Mouse (Mus musculus) CH12.LX (cell line): ENCODE measurements at regions not wholly inside any gene's neighbourhood (a gene's known extent, or its start where the extent isn't known, plus 50 kb on each side); places are given as distances from the start of the nearest gene placed in this dataset.
"Not testable (repeated sequence)": the region's sequence is repeated elsewhere in the genome, so short reads cannot be mapped to it uniquely, and the experiment has no call there.

Source experiments
- DNase-seq: peaks from one replicate; pipeline ENCODE4 v3.0.0-alpha.2; 2013; ENCODE audit errors: extremely low read depth
- H3K27ac ChIP-seq: 2 replicates; pipeline ENCODE4 v1.5.1; 2012; ENCODE audit warnings: low read depth, mild to moderate bottlenecking, control low read depth, moderate library complexity; ENCODE audit not compliant: insufficient read depth
- H3K27me3 ChIP-seq: replicated peaks from 2 replicates; pipeline ENCODE3; 2012; ENCODE audit warnings: inconsistent platforms
- H3K36me3 ChIP-seq, 2 experiments: replicated peaks in 1 of 2; 2 replicates each; pipeline versions ENCODE3 to v1.6.1; 2012; ENCODE audit warnings: inconsistent platforms in 1 of 2, low read length in 1 of 2, mild to moderate bottlenecking in 1 of 2, mixed read lengths in 1 of 2, moderate library complexity in 1 of 2; ENCODE audit not compliant: control insufficient read depth in 1 of 2, insufficient read depth in 1 of 2
- H3K4me1 ChIP-seq, 2 experiments: 2 replicates each; pipeline ENCODE4 v1.6.1; 2012; ENCODE audit warnings: inconsistent platforms in 1 of 2, moderate library complexity in 1 of 2; ENCODE audit not compliant: insufficient read depth in 2 of 2, control insufficient read depth in 1 of 2
- H3K4me2 ChIP-seq: 2 replicates; pipeline ENCODE4 v1.6.1; 2012; ENCODE audit warnings: low read depth, mild to moderate bottlenecking, control low read depth; ENCODE audit not compliant: poor library complexity, insufficient read depth, severe bottlenecking
- H3K4me3 ChIP-seq, 3 experiments: fragments of 150-350 bp in 1 of 3; sonication (generic) in 1 of 3; replicated peaks in 1 of 3; 2 replicates each; pipeline versions ENCODE3 to v1.5.1; 2011 to 2012; ENCODE audit warnings: low read depth in 2 of 3, low read length in 2 of 3, mild to moderate bottlenecking in 2 of 3, moderate library complexity in 2 of 3, control low read depth in 1 of 3, improper control_type of control experiment in 1 of 3, inconsistent platforms in 1 of 3, mixed read lengths in 1 of 3; ENCODE audit not compliant: poor library complexity in 1 of 3
- H3K79me2 ChIP-seq: replicated peaks from 2 replicates; pipeline ENCODE4 v1.6.1; 2012; ENCODE audit warnings: mild to moderate bottlenecking, moderate library complexity; ENCODE audit not compliant: control insufficient read depth, poor library complexity, insufficient read depth, severe bottlenecking; ENCODE audit errors: extremely low read depth
- H3K9ac ChIP-seq: 2 replicates; pipeline ENCODE4 v1.6.1; 2012; ENCODE audit warnings: low read depth, mild to moderate bottlenecking, control low read depth, moderate library complexity; ENCODE audit not compliant: insufficient read depth
- H3K9me3 ChIP-seq: replicated peaks from 2 replicates; pipeline ENCODE3; 2012; ENCODE audit warnings: low read length, inconsistent platforms, mixed read lengths
- ELF1 ChIP-seq: IDR thresholded peaks from 2 replicates; pipeline ENCODE4 v1.6.1; 2014; ENCODE audit warnings: low read depth, mild to moderate bottlenecking, inconsistent platforms, low read length, improper control_type of control experiment
- EP300 ChIP-seq: IDR thresholded peaks from 2 replicates; pipeline ENCODE4 v1.6.1; 2011; ENCODE audit warnings: low read length, improper control_type of control experiment
- ETS1 ChIP-seq: conservative IDR thresholded peaks from 2 replicates; pipeline ENCODE4 v1.6.1; 2012; ENCODE audit warnings: low read depth, mild to moderate bottlenecking, inconsistent platforms, low read length, improper control_type of control experiment, moderate library complexity
- HCFC1 ChIP-seq: IDR thresholded peaks from 2 replicates; pipeline ENCODE4 v1.6.1; 2012; ENCODE audit warnings: low read depth, mild to moderate bottlenecking, inconsistent platforms, low read length, improper control_type of control experiment
- IRF4 ChIP-seq: IDR thresholded peaks from 2 replicates; pipeline ENCODE4 v1.6.1; 2014; ENCODE audit warnings: low read depth, mild to moderate bottlenecking, inconsistent platforms, low read length, improper control_type of control experiment
- JUND ChIP-seq: conservative IDR thresholded peaks from 2 replicates; pipeline ENCODE4 v1.6.1; 2011; ENCODE audit warnings: low read depth, low read length, improper control_type of control experiment
- MAX ChIP-seq: IDR thresholded peaks from 2 replicates; pipeline ENCODE4 v1.6.1; 2011; ENCODE audit warnings: low read length, improper control_type of control experiment
- MEF2A ChIP-seq: IDR thresholded peaks from 2 replicates; pipeline ENCODE4 v1.6.1; 2014; ENCODE audit warnings: low read depth, mild to moderate bottlenecking, inconsistent platforms, low read length, improper control_type of control experiment, borderline replicate concordance
- NELFE ChIP-seq: IDR thresholded peaks from 2 replicates; pipeline ENCODE4 v1.6.1; 2011; ENCODE audit warnings: low read depth, low read length, improper control_type of control experiment
- NRF1 ChIP-seq: IDR thresholded peaks from 2 replicates; pipeline ENCODE4 v1.6.1; 2014; ENCODE audit warnings: low read depth, mild to moderate bottlenecking, inconsistent platforms, low read length, improper control_type of control experiment, moderate library complexity
- POLR2AphosphoS2 ChIP-seq: IDR thresholded peaks from 2 replicates; pipeline ENCODE4 v1.6.1; 2011; ENCODE audit warnings: low read depth, low read length, improper control_type of control experiment
- RAD21 ChIP-seq: IDR thresholded peaks from 2 replicates; pipeline ENCODE4 v1.6.1; 2011; ENCODE audit warnings: low read depth, mild to moderate bottlenecking, low read length, improper control_type of control experiment, moderate library complexity
- TCF12 ChIP-seq: IDR thresholded peaks from 2 replicates; pipeline ENCODE4 v1.6.1; 2014; ENCODE audit warnings: low read depth, mild to moderate bottlenecking, inconsistent platforms, low read length, improper control_type of control experiment
- USF2 ChIP-seq: conservative IDR thresholded peaks from 2 replicates; pipeline ENCODE4 v1.6.1; 2011; ENCODE audit warnings: low read depth, low read length, improper control_type of control experiment
- ZC3H11A ChIP-seq: IDR thresholded peaks from 2 replicates; pipeline ENCODE4 v1.6.1; 2012; ENCODE audit warnings: low read depth, mild to moderate bottlenecking, inconsistent platforms, low read length, improper control_type of control experiment
- ZKSCAN1 ChIP-seq: IDR thresholded peaks from 2 replicates; pipeline ENCODE4 v1.6.1; 2012; ENCODE audit warnings: low read depth, inconsistent platforms, low read length, improper control_type of control experiment, borderline replicate concordance
- ZMIZ1 ChIP-seq: IDR thresholded peaks from 2 replicates; pipeline ENCODE4 v1.6.1; 2012; ENCODE audit warnings: low read depth, mild to moderate bottlenecking, inconsistent platforms, low read length, improper control_type of control experiment
- ZNF384 ChIP-seq: IDR thresholded peaks from 2 replicates; pipeline ENCODE4 v1.6.1; 2012; ENCODE audit warnings: low read depth, low read length, improper control_type of control experiment, inconsistent platforms
- dilution Hi-C: fragments of 300-500 bp; cut with MboI; formaldehyde crosslinking; loops from 2 replicates; pipeline ENCODE4 v1.14.3; 2020; ENCODE audit warnings: low sequenced_read_pairs; ENCODE audit not compliant: extremely low pct_unique_long_range_greater_than_20kb, extremely low pct_ligation_motif_present
- in situ Hi-C: fragments of 300-500 bp; cut with MboI; formaldehyde crosslinking; loops from 3 replicates; pipeline ENCODE4 v1.14.3; 2019; ENCODE audit warnings: low sequenced_read_pairs, low pct_ligation_motif_present, low pct_unique_long_range_greater_than_20kb, mixed read lengths

DNA sequence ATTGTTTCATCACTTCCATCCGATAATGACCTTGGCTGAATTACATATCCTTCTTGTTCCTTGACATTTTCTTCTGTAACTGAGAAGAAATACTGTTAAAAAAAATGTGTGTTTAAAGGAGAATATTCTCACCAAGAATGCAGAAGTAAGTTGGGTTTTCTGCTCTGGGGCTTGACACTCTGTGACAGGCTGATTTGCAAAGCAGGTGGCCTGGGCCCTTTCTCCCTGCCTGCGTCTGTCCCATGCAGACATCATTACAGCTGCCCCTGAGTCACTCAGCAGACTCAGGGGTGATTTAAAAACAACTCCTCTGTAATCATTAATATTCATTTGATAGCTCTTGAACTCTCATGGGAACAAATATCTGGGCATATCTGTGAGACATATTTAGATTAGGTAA is 229.4 kb upstream of the Synpr start:
- TF ChIP-seq ZMIZ1 (no peak), USF2 (no peak), EP300 (no peak), MAX (no peak), IRF4 (no peak), JUND (no peak), ZKSCAN1 (no peak), ZNF384 (no peak), TCF12 (no peak), ZC3H11A (no peak), HCFC1 (no peak), ELF1 (no peak), ETS1 (no peak), MEF2A (no peak), NELFE (no peak), POLR2AphosphoS2 (no peak), RAD21 (no peak), NRF1 (no peak)
- H3K4me1 ChIP-seq: peaks cover 0 to 14% of the 10 kb centered on the region in 2 experiments; a peak in 1 of 4 replicates
- dilution Hi-C loops (no loop called here), in situ Hi-C loops (no loop called here)
- peak; percentile 17 for DNase-seq
- H3K36me3 ChIP-seq: no peaks in the 10 kb centered on the region
- H3K4me3 ChIP-seq: no peak overlapping the region
- no peaks in the 10 kb centered on the region for H3K27me3 ChIP-seq
- H3K4me2 ChIP-seq: no peak overlapping the region
- no peak overlapping the region for H3K9ac ChIP-seq
- no peak overlapping the region for H3K27ac ChIP-seq
- no peaks in the 10 kb centered on the region for H3K9me3 ChIP-seq
- no peaks in the 10 kb centered on the region for H3K79me2 ChIP-seq

DNA sequence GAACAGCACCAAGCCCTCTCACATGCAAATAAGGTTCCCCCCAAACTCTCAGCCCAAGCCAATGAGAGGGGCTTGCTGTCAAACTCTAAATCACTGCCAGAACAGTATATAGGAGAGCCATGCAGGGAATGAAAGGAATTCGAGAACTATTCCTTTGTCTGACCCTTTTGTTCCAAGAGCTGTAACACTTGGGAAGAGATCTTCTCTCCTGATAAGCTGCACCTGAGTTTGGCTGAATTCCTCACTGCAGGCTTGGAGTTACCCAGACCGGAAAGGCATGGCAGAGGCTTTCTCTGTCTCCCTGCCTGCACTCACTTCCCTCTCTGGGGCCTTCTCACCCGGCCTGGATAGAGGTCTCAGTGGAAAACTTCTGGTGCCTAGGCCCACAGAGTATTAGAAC is 219.7 kb upstream of the Cadps start:
- H3K9me3 ChIP-seq, H3K4me2 ChIP-seq, H3K9ac ChIP-seq, dilution Hi-C loops, in situ Hi-C loops, H3K27ac ChIP-seq, H3K4me1 ChIP-seq, H3K27me3 ChIP-seq, DNase-seq, H3K79me2 ChIP-seq, H3K4me3 ChIP-seq, H3K36me3 ChIP-seq: not testable (repeated sequence)
